Mouse (Mus musculus): ENCODE measurements around the gene Gm10663.

Gene Gm10663

DNA sequence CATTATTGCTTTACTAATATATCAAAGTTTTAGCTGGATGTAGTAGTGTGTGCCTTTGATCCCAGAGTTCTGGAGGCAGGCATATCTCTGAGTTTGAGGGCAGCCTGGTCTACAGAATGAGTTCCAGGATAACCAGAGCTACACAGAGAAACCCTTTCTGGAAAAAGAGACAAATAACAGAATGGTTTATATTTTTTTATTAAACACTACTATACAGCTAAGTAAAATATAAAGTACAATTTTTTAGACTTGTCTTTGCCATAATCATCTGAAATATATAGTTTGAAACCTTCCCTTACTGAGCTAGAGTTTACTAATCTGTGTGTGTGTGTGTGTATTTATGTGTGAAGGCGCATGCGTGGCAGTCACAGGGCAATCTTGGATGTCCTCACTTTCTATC is at the start of gene Gm10663:
Gene Gm10663, plus strand, starts transcription at position 301 of the 400 bp plus-strand sequence.
- no peak for DNase-seq

DNA sequence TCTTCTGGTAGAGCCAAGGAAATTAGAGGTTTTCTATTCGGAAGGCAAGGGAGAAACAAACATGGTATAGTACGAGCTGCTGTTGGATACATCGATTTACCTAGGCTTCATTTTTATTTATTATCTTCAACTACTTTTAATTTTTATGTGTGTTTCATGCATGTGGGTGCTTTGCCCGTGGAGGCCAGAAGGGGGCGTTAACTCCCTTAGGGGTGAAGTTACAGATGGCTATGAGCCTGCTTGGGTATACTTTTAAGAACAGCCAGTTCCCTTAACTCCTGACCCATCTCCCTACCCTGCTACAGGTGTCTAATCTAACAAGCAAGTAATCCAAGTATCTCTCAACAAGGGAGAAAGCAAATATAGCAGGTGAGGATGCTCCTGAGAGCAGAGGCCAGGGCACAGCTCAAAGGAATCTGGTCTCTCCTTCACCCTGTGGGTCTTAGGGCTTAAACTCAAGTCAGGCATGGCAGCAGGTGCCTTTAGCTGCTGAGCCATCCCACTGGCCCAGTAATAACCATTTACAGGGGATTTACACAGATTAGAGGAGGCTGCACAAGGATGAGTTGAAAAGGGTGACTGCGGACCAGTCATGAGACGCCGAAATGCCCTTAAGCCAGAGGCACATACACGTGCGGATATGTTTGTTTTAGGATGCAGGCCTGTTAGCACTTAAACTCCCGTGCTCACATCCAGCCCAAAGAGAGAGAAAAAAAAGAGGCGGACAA is 45.7 kb upstream of the Gm10663 start:
- no peak for DNase-seq

DNA sequence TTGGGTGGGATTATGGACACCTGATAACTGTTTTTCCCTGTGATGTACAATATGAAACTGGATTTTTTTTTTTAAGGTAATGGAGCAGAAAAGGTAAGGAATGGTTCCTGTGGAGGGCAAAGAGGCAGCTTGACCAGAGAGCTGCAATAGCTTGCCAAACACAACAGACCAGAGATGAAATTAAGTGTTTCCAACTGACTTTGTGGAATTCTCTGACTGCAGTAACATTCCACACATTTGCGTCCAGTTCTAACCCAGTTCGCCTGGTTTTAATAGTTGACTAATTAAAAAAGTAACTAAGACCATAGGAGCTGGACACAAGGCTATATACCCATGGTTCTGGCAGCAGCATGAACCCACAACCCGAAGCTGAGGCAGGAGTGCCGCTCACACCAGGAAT is 45.1 kb upstream of the Gm10663 start:
- no peak for DNase-seq

DNA sequence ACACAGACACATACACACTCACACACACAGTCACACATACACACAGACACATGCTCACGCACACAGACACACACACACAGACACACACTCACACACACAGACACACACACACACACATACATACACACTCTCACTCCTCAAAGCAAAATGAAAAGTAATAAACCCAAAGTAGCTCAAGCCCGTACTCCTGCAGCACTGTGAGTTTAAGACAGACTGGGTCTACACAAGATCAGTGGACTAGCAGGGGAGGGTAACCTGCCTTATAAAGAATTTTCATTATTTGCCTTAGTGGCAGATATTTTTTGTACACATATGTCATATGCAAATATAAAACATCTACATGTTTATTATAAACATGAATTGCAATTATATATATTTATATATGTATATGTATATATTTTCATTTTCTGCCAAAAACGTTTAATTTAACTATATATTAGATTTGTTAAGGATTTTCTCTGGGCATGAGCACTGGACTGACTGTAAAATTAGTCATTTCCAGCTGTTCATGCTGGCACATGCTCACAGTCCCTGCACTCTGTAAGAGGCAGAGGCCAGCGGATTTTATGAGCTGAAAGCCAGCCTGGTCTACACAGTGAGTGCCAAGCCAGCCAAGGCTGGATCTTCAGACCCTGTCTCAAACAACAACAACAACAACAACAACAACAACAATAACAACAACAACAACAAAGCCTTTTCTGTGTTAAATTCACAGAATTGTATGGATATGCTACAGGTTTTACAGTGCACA is 43.9 kb upstream of the Gm10663 start:
- no peak for DNase-seq

DNA sequence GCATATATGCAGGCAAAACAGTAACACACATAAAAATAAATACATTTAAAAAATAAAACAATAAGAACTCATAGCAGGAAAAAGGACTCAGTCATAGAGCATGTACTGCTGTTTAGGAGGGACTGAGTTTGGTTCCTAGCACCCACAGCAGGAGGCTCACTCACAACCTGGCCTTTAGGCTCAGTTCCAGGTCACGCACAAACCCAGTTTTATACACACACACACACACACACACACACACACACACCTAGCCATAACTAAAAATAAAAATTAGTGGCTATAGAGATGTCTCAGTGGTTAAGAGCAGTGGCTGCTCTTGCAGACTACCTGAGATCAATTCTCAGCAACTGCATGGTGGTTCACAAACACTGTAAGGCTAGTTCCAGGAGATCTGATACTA is 42.7 kb upstream of the Gm10663 start:
- no peak for DNase-seq

- DNase-seq: no peak
Observed at GRCm38 (mm10) chr8:65033056-65033455, 41.8 kb upstream of the Gm10663 start.

DNA sequence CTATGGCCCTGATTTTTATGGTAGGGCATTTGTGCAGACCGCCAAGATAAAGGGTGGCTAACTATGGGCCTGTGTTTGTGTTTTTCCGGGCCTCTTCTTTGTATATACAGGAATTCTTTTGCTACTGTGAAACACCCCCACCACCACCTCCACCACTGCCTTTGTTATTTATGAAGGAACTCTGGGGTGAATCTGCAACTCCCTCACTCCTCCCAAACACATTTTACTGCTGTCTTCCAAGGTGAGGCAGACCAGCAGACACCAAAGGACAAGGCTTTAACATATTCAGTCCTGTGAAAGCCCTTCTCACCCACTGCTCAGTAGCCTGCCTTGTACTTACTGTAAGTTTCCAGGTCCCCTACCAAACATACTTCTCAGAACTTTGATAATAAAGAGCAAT is 40.7 kb upstream of the Gm10663 start:
- DNase-seq: no peak

DNA sequence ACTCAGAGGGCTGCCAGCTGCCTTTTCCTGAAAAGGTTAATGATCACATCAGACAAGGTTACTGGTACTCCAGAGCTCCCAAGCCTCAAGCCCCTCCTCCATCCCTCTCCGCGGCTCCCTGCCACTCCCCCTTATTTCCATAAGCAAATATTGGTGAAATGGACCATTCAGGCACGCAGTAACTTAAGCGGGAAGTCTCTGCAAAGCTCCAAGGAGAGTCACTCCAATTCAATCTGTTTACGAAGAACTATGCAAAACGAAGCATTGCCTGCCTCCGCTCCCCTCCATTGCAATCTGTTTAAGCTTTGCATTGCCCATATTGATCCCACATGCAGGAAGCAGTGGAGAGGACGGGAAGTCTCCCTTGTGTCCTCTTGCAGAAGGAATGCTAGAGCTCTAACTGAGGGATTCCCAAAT is 37.7 kb upstream of the Gm10663 start, which contains the start of gene Apela:
Gene Apela, minus strand, starts transcription at position 220 of the 417 bp plus-strand sequence.
- peak in 1 of 2 experiments; percentile 9 for DNase-seq

DNA sequence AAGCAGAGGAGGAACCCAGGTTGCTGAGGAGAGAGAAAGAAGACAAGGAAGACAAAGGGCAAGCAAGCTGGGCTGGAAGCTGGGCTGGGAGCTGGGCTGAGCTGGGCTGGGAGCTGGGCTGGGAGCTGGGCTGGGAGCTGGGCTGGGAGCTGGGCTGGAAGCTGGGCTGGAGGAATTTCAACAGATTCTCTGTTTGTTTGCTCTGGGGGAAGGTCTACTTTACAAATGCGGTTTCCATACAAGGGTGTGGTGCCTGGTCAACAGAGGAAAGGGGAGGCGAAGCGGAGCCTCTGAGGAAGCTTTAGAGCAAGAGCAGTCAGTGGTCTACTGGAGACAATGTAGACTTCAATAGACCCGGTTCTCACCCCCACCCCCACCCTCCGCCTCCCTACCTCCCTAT is 28.3 kb upstream of the Gm10663 start:
- DNase-seq: no peak

GRCm38 (mm10) chr8:65047193-65047592 is 27.6 kb upstream of the Gm10663 start:
- no peak for DNase-seq

DNA sequence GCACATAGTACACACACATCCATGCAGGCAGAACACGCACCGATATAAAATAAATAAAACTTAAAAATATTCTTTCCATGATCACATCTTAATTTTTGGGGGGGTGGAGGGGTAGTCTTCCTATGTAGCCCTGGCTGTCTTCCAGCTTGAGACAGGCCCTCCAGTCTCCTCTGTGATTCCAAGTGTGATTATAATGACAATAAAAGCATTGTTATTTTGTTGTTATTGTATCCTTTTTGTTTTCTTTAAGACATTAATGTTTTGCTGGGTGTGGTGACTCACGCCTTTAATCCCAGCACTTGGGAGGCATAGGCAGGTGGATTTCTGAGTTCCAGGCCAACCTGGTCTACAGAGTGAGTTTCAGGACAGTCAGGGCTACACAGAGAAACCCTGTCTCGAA is 27.0 kb upstream of the Gm10663 start:
- DNase-seq: no peak

GRCm38 (mm10) chr8:65053554-65053953 is 21.3 kb upstream of the Gm10663 start:
- DNase-seq: no peak

GRCm38 (mm10) chr8:65053968-65054367 is 20.9 kb upstream of the Gm10663 start:
- DNase-seq: no peak

DNA sequence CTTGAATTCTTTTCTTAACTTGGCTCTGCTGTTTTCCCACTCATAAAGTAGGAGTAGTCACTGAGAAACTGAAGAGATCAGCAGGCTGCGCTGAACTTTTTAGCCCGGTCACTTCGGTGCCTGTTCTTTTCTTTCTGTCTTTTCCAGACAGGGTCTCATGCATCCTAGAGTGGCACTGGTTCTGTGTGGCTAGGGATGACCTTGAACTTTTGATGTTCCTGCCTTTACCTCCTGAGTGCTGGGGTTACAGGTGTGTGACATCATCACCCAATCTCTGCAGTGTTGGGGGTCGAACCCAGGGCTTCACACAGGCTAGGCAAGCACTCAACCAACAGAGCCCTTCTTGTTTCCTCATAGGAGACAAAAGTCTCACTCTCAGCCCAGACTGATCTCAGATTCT is 18.1 kb upstream of the Gm10663 start:
- no peak for DNase-seq

GRCm38 (mm10) chr8:65062195-65062594 is 12.6 kb upstream of the Gm10663 start:
- no peak for DNase-seq

GRCm38 (mm10) chr8:65064071-65064470 is 10.8 kb upstream of the Gm10663 start:
- DNase-seq: no peak

DNA sequence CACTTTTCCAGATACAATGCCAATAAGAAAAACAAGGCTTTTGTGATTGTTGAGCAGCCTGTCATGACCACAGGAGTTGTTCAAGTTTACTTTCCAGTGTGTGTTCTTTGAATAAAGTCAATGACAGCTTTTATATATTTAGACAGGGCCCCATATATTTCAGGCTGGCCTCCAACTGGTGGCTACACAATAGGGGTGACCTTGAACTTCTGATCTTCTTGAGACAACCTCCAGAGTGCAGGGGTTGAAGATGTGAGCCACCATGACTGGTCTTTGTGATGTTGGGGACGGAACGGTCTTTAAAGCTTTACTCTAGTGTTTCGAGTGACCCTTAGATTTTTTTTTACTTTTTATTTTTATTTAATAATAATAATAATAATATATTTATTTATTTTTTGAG is 9.2 kb upstream of the Gm10663 start:
- no peak for DNase-seq

DNA sequence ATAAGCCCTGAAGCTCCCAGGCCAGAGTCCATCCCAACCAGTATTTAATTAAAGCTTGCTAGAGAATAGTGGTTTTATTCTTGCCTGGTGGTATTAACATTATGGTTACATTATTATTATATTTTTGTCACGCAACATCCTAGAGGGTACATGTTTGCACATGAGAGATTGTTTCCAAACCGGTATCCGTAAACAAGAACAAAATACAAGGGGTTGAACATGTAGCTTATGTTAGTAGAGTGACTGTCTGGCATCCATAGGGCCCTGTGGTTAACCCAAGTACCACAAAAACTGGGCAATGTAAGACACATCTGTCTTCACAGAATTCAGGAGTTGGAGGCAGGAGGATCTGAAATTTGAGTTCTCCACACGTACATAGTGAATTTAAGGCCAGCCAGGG is 7.8 kb upstream of the Gm10663 start:
- DNase-seq: no peak

DNA sequence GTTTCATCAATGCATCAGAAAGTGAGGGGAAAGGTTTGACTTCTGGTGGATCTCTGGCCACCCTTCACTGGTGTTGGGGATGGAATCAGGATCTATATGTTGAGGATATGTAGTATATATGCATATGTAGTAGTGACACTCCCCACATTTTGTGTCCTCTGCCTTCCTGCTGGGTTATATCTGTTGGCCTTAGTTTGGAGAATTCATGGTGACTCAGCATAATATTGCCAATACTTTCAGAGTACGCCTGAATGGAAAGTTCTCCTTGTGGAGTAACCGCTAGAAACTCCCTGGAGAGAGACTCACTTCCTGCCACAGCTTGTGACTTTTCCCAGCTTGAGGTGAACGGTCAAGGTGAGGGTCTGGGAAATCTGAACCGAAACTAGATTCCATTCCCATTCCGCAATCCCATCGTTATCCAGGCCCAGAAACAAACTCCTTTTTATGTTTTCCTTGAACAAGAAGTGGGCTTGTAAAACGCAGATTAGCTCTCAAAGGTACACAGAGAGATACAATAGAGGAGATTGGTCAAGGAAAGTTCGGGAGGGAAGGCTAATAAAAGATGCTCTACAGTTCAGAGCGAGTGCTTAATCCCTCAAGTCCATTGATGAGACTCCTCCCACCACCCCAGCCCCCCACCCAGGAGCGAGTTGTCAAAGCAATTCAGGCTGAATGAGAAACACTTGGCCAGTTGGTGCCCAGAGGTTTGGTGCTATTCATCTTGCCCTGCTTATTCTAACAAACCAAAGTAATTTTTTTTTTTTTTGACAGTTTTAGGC is 7.0 kb upstream of the Gm10663 start:
- no peak for DNase-seq

DNA sequence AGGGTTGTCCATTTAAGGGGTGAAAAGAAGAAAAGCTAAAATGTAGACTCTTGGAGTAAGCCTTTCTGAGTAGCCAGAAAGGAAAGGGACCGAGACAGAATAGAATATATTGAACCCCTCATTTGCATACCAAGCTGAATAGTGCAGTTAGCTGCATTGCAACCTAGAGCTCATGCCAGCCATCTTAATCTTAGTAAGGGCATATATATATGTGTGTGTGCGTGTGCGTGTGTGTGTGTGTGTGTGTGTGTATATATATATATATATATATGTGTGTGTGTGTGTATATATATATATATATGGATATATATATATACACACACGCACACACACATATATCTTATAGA is 6.4 kb upstream of the Gm10663 start:
- no peak for DNase-seq

GRCm38 (mm10) chr8:65070996-65071395 is 3.8 kb upstream of the Gm10663 start:
- no peak for DNase-seq

- no peak for DNase-seq
Observed at GRCm38 (mm10) chr8:65080731-65081130, 5.9 kb downstream of the Gm10663 start.

- no peak for DNase-seq
Observed at GRCm38 (mm10) chr8:65085680-65086079, 10.8 kb downstream of the Gm10663 start.

DNA sequence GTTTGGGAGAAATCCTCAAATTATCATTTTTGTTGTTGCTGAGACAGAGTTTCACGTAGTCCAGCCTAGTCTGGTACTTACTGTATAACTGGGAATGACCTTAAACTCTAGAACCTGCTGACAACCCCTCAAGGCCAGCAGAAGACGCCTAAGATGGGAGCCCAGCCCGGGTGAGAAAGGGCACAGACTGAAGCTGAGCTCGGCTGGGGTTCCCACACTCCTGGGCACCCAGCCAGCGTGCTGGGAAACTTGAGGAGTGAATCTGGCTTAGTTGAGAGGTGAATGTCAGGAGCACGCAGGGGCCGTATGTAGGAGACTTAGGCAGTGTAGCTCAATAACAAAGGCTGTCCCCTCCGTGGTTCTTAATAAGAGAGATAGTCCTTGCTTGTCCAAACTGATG is 12.9 kb downstream of the Gm10663 start:
- DNase-seq: peak in 1 of 2 experiments; percentile 6
